Mouse (Mus musculus) right cerebral cortex, postnatal 14 days (tissue): ENCODE data around the gene Map4k3.

Source experiments
- DNase-seq: peaks from one replicate; pipeline ENCODE4 v3.0.0; 2022

The Map4k3 gene

GRCm38 (mm10) chr17:80729080-80729749 lies 930 bp upstream of the Map4k3 start:
- DNase-seq: no peak

GRCm38 (mm10) chr17:80727341-80727951 lies 839 bp downstream of the Map4k3 start:
- peak; percentile 55 for DNase-seq

DNA sequence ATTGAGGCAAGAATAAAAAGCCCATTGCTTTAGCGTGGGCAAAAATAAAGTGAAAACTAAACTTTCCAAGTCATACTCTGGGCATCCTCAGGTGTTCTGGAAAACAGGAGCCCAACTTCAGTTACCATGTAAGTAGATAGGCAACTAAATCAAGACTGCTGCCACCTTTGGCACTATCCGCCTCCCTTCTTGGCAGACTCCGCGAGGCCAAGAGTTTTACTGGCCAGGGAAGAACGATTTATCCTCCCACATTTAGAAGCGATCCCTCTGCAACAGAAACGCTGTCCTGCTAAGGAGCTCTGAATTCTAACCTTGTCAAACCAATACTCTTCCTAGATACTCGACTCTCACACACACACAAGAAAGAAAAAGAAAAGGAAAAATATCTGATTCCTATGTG lies 1.5 kb downstream of the Map4k3 start:
- no peak for DNase-seq

DNA sequence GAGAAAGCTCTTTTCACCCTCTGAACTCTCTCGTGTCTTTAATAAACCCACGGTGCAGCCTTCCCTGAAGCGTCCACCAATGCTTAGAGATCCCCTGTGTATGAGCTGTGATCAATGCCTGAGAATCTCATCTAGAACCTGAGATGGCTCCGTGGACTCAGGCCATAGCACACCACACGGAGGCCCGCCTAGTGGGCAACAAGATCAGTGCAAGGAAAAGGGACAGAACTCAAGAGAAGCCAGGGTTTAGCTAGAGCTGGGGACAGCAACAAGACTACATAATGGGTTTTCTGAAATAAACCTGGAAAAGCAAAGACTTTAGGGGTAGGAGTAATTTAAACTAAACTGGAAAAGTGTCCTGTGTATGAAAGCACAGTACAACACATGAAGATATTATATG lies 5.2 kb downstream of the Map4k3 start:
- no peak for DNase-seq

- DNase-seq: no peak
These were observed 6.6 kb downstream of the Map4k3 start for GRCm38 (mm10) chr17:80721670-80722069.

DNA sequence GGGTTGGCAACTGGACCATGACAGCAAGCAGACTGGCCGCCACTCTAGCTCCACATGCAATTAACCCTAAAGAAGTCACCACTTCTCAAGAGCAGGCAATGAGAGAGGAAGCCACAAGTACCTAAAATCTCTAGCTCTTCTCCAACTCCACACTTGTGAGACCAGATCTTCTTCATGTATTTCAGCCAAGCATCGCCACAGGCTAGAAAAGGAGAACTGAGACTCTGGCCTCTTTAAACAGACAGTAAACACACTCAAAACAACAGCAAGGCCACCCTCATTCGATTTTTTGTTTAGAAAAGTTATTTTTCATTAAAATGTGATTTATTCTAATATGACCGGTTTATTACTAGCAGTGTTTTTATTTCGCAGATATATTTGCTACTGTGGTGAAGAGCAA lies 9.0 kb downstream of the Map4k3 start:
- DNase-seq: no peak

GRCm38 (mm10) chr17:80718243-80718642 lies 10.0 kb downstream of the Map4k3 start:
- no peak for DNase-seq

DNA sequence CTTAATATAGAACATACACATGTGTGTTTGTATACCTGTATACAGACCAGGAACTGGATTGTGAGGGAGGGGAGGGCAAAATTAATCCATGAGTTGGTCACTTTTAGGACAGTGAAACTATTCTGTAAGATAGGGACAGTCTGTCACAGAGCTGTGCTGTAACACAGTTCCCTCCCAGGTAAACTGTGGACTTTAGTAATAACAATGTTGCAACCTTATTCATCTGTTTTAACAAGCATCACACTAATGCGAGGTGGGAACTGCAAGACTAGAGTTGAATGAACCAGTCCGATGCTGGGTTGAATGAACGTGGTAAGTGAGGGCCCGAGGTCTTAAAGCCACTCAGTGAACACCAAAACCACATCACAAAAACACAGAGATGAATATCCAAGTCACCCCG lies 14.7 kb downstream of the Map4k3 start:
- no peak for DNase-seq

GRCm38 (mm10) chr17:80709921-80710838 lies 18.1 kb downstream of the Map4k3 start:
- DNase-seq: peak; percentile 58

DNA sequence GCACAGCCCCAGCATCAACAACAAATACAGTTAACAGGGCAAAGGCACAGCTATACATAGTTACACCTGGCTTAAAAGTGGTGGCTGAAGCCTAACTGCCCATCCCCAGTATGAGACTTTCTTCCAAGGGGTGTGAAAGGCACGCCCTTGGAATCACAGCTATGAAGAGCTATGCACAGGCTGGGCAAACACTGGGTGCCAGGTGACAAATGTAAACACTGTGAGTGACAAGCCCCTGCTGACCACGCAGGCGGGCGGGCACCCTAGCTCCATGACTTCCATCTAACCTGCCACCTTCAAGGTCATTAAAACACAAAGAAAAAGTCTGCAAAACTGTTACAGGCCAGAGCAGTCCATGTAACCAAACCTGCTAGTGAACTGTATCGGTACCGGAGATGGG lies 19.5 kb downstream of the Map4k3 start:
- no peak for DNase-seq

GRCm38 (mm10) chr17:80707176-80707575 lies 21.1 kb downstream of the Map4k3 start:
- DNase-seq: peak; percentile 32

GRCm38 (mm10) chr17:80706608-80707007 lies 21.7 kb downstream of the Map4k3 start:
- no peak for DNase-seq

GRCm38 (mm10) chr17:80701687-80702086 lies 26.6 kb downstream of the Map4k3 start:
- DNase-seq: no peak

- DNase-seq: no peak
These were observed 29.4 kb downstream of the Map4k3 start for GRCm38 (mm10) chr17:80698930-80699329.

DNA sequence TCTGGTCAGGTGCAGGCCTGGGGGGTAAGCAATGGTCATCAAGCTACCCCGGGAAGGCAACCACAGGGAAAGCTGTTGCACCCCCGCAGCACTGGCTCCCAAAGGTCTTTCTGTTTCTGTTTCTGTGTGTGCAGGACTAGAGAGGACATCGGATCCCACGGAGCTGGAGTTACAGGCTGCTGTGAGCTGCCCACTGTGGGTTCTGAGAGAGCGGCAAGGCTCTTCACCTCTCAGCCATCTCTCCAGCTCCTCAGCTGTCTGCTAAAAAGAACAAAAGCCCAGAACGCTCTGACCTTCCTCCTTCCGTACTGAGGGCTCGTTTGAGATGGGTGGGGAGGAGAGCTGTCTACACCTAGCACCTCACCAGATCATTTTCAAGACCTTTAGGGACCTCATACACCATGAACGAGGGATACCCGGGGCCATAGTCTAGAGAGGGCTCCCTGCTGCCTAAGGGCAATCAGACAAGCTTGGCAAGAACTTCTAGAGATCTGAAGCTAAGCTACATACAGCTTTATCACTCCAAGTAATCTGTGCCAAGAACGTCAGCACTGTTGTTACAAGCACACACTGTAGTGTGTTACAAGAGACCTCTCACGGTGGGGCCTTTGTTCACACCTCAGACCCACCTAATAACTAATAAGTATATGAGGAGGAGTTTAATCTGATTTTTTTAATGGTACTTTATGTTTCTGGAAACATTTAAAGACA lies 29.9 kb downstream of the Map4k3 start:
- no peak for DNase-seq

- DNase-seq: no peak
These were observed 31.3 kb downstream of the Map4k3 start for GRCm38 (mm10) chr17:80696956-80697355.

- DNase-seq: no peak
These were observed 32.1 kb downstream of the Map4k3 start for GRCm38 (mm10) chr17:80696210-80696609.

- no peak for DNase-seq
These were observed 34.6 kb downstream of the Map4k3 start for GRCm38 (mm10) chr17:80693707-80694106.

DNA sequence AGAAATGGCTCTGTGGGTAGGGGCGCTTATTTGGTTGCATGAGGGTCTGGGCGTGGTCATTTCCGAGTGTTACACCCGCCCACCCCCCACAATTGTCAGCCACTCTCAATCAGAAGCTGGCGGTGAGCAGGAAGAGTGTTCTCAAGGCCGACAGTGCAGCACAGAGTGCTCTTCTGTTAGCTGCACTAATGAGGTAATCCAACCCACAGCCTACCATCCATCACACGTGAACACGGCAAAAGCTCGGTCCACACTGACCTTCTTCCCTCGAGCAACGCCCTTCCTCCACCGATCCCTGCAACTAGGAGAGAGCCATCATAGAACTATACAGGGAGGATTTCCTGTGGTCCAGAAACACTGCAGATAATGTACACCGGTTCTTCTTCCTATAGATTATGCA lies 36.1 kb downstream of the Map4k3 start:
- DNase-seq: no peak

DNA sequence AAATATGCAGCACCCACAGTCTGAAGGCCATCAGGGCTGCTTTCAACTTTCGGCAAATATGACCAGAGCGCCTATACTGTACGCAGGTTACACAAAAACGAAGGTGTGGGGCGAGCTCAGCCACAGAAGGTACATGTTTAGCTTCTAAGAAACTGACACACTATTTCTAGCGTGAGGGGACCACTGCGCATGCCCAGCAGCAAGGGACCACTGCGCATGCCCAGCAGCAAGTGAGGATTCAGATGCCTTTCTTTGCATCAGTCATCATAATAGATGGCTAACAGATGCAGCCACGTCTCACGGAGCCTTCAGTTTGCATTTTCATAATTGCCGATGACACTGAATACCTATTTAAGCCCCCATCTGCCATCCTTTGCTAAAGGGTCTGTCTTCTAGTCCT lies 39.6 kb downstream of the Map4k3 start:
- DNase-seq: no peak

- no peak for DNase-seq
These were observed 42.2 kb downstream of the Map4k3 start for GRCm38 (mm10) chr17:80686066-80686465.

- no peak for DNase-seq
These were observed 44.3 kb downstream of the Map4k3 start for GRCm38 (mm10) chr17:80683821-80684576.
